Mouse (Mus musculus) CH12.LX (cell line): ENCODE data around the gene Traf2. TPM values are rescaled to one million over a fixed set of nuclear protein-coding genes. Genes with fewer than 3 reads are reported as not detected.

Source experiments
- DNase-seq: peaks from one replicate; pipeline ENCODE4 v3.0.0-alpha.2; 2013; ENCODE audit errors: extremely low read depth
- H3K27ac ChIP-seq: 2 replicates; pipeline ENCODE4 v1.5.1; 2012; ENCODE audit warnings: low read depth, mild to moderate bottlenecking, control low read depth, moderate library complexity; ENCODE audit not compliant: insufficient read depth
- H3K27me3 ChIP-seq: replicated peaks from 2 replicates; pipeline ENCODE3; 2012; ENCODE audit warnings: inconsistent platforms
- H3K36me3 ChIP-seq, 2 experiments: replicated peaks in 1 of 2; 2 replicates each; pipeline versions ENCODE3 to v1.6.1; 2012; ENCODE audit warnings: inconsistent platforms in 1 of 2, low read length in 1 of 2, mild to moderate bottlenecking in 1 of 2, mixed read lengths in 1 of 2, moderate library complexity in 1 of 2; ENCODE audit not compliant: control insufficient read depth in 1 of 2, insufficient read depth in 1 of 2
- H3K4me1 ChIP-seq, 2 experiments: 2 replicates each; pipeline ENCODE4 v1.6.1; 2012; ENCODE audit warnings: inconsistent platforms in 1 of 2, moderate library complexity in 1 of 2; ENCODE audit not compliant: insufficient read depth in 2 of 2, control insufficient read depth in 1 of 2
- H3K4me2 ChIP-seq: 2 replicates; pipeline ENCODE4 v1.6.1; 2012; ENCODE audit warnings: low read depth, mild to moderate bottlenecking, control low read depth; ENCODE audit not compliant: poor library complexity, insufficient read depth, severe bottlenecking
- H3K4me3 ChIP-seq, 3 experiments: fragments of 150-350 bp in 1 of 3; sonication (generic) in 1 of 3; replicated peaks in 1 of 3; 2 replicates each; pipeline versions ENCODE3 to v1.5.1; 2011 to 2012; ENCODE audit warnings: low read depth in 2 of 3, low read length in 2 of 3, mild to moderate bottlenecking in 2 of 3, moderate library complexity in 2 of 3, control low read depth in 1 of 3, improper control_type of control experiment in 1 of 3, inconsistent platforms in 1 of 3, mixed read lengths in 1 of 3; ENCODE audit not compliant: poor library complexity in 1 of 3
- H3K79me2 ChIP-seq: replicated peaks from 2 replicates; pipeline ENCODE4 v1.6.1; 2012; ENCODE audit warnings: mild to moderate bottlenecking, moderate library complexity; ENCODE audit not compliant: control insufficient read depth, poor library complexity, insufficient read depth, severe bottlenecking; ENCODE audit errors: extremely low read depth
- H3K9ac ChIP-seq: 2 replicates; pipeline ENCODE4 v1.6.1; 2012; ENCODE audit warnings: low read depth, mild to moderate bottlenecking, control low read depth, moderate library complexity; ENCODE audit not compliant: insufficient read depth
- H3K9me3 ChIP-seq: replicated peaks from 2 replicates; pipeline ENCODE3; 2012; ENCODE audit warnings: low read length, inconsistent platforms, mixed read lengths
- BHLHE40 ChIP-seq: IDR thresholded peaks from 2 replicates; pipeline ENCODE4 v1.6.1; 2011; ENCODE audit warnings: mild to moderate bottlenecking, low read depth, low read length, improper control_type of control experiment
- CTCF ChIP-seq, 2 experiments: IDR thresholded peaks in 1 of 2; conservative IDR thresholded peaks in 1 of 2; 2 replicates each; pipeline ENCODE4 v1.5.1; 2011 to 2012; ENCODE audit warnings: low read depth in 2 of 2, low read length in 2 of 2, improper control_type of control experiment in 1 of 2, inconsistent platforms in 1 of 2, mild to moderate bottlenecking in 1 of 2, moderate library complexity in 1 of 2
- ELF1 ChIP-seq: IDR thresholded peaks from 2 replicates; pipeline ENCODE4 v1.6.1; 2014; ENCODE audit warnings: low read depth, mild to moderate bottlenecking, inconsistent platforms, low read length, improper control_type of control experiment
- EP300 ChIP-seq: IDR thresholded peaks from 2 replicates; pipeline ENCODE4 v1.6.1; 2011; ENCODE audit warnings: low read length, improper control_type of control experiment
- ETS1 ChIP-seq: conservative IDR thresholded peaks from 2 replicates; pipeline ENCODE4 v1.6.1; 2012; ENCODE audit warnings: low read depth, mild to moderate bottlenecking, inconsistent platforms, low read length, improper control_type of control experiment, moderate library complexity
- KAT2A ChIP-seq: IDR thresholded peaks from 2 replicates; pipeline ENCODE4 v1.6.1; 2012; ENCODE audit warnings: low read length, improper control_type of control experiment, inconsistent platforms; ENCODE audit not compliant: insufficient replicate concordance
- MAFK ChIP-seq: IDR thresholded peaks from 2 replicates; pipeline ENCODE4 v1.6.1; 2011; ENCODE audit warnings: low read length, improper control_type of control experiment; ENCODE audit not compliant: insufficient replicate concordance
- MXI1 ChIP-seq: IDR thresholded peaks from 2 replicates; pipeline ENCODE4 v1.6.1; 2011; ENCODE audit warnings: mild to moderate bottlenecking, low read depth, low read length, improper control_type of control experiment
- MYC ChIP-seq: IDR thresholded peaks from 2 replicates; pipeline ENCODE4 v1.6.1; 2011; ENCODE audit warnings: low read depth, mild to moderate bottlenecking, improper control_type of control experiment, low read length
- NRF1 ChIP-seq: IDR thresholded peaks from 2 replicates; pipeline ENCODE4 v1.6.1; 2014; ENCODE audit warnings: low read depth, mild to moderate bottlenecking, inconsistent platforms, low read length, improper control_type of control experiment, moderate library complexity
- POLR2A ChIP-seq: IDR thresholded peaks from 2 replicates; pipeline ENCODE4 v1.6.1; 2011; ENCODE audit warnings: low read depth, mild to moderate bottlenecking, improper control_type of control experiment, low read length
- RAD21 ChIP-seq: IDR thresholded peaks from 2 replicates; pipeline ENCODE4 v1.6.1; 2011; ENCODE audit warnings: low read depth, mild to moderate bottlenecking, low read length, improper control_type of control experiment, moderate library complexity
- TCF12 ChIP-seq: IDR thresholded peaks from 2 replicates; pipeline ENCODE4 v1.6.1; 2014; ENCODE audit warnings: low read depth, mild to moderate bottlenecking, inconsistent platforms, low read length, improper control_type of control experiment
- UBTF ChIP-seq: IDR thresholded peaks from 2 replicates; pipeline ENCODE4 v1.6.1; 2012; ENCODE audit warnings: low read depth, mild to moderate bottlenecking, inconsistent platforms, low read length, improper control_type of control experiment, moderate library complexity
- USF2 ChIP-seq: conservative IDR thresholded peaks from 2 replicates; pipeline ENCODE4 v1.6.1; 2011; ENCODE audit warnings: low read depth, low read length, improper control_type of control experiment
- ZMIZ1 ChIP-seq: IDR thresholded peaks from 2 replicates; pipeline ENCODE4 v1.6.1; 2012; ENCODE audit warnings: low read depth, mild to moderate bottlenecking, inconsistent platforms, low read length, improper control_type of control experiment
- ZNF384 ChIP-seq: IDR thresholded peaks from 2 replicates; pipeline ENCODE4 v1.6.1; 2012; ENCODE audit warnings: low read depth, low read length, improper control_type of control experiment, inconsistent platforms
- dilution Hi-C: fragments of 300-500 bp; cut with MboI; formaldehyde crosslinking; loops from 2 replicates; pipeline ENCODE4 v1.14.3; 2020; ENCODE audit warnings: low sequenced_read_pairs; ENCODE audit not compliant: extremely low pct_unique_long_range_greater_than_20kb, extremely low pct_ligation_motif_present
- in situ Hi-C: fragments of 300-500 bp; cut with MboI; formaldehyde crosslinking; loops from 3 replicates; pipeline ENCODE4 v1.14.3; 2019; ENCODE audit warnings: low sequenced_read_pairs, low pct_ligation_motif_present, low pct_unique_long_range_greater_than_20kb, mixed read lengths
- polyA plus RNA-seq: library from polyadenylated mRNA; unstranded; fragments of >175 nt; gene quantifications from 2 replicates; pipeline ENCODE4 v1.2.1, GENCODE M21; 2012; ENCODE audit warnings: low read depth; ENCODE audit not compliant: insufficient read length
- total RNA-seq, 2 experiments: library from RNA; depleted of rRNA; stranded (reverse); fragments of 300-350 nt in 1 of 2; fragments of >200 nt in 1 of 2; gene quantifications; 2 replicates each; pipeline ENCODE4 v1.2.3; 2012 to 2014

The Traf2 gene
- total and polyA plus RNA-seq, 3 experiments, result 17.9 to 26.4 (median 25.1) TPM

DNA sequence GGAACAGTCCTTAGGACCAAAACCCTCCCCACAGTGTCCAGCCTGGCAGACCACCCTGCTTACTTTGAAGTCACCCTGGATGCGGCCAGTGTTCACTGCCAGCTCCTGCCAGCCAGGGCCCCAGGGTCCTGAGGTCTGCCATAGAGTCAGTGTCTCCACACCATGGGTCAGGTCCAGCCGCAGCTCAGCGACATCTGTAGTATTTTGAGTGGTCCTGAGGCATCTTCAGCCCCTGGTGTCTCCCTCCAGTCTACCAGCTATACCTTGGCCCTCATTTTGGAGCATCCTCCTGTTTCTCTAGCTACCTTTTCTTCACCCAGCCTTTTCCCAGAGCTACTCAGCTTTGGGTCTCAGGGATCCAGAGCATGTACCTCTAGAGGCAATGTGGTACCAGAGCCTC, 22.6 kb upstream of the Traf2 start:
- TF ChIP-seq ELF1 (no peak), BHLHE40 (no peak), NRF1 (no peak), MAFK (no peak), ZMIZ1 (no peak), MYC (no peak), KAT2A (no peak), POLR2A (no peak), RAD21 (no peak), ETS1 (no peak), UBTF (no peak), USF2 (no peak), CTCF (conservative IDR thresholded peaks at IDR 0.05 in 1 of 2, IDR thresholded peaks at IDR 0.05 in 1 of 2; ENCODE audit: low read depth in 2 of 2, low read length in 2 of 2) (no peak), ZNF384 (no peak), TCF12 (no peak), EP300 (no peak), MXI1 (no peak)
- DNase-seq, result no peak
- in situ Hi-C loops (no loop called here), dilution Hi-C loops (no loop called here)
- Histone ChIP-seq H3K4me3 (no peak overlapping the region), H3K4me1 (peaks cover 0 to 13% of the 10 kb centered on the region in 2 experiments; a peak in 3 of 4 replicates), H3K27me3 (no peaks in the 10 kb centered on the region), H3K4me2 (no peak overlapping the region), H3K36me3 (peaks cover 45 to 91% of the 10 kb centered on the region in 2 experiments), H3K9me3 (no peaks in the 10 kb centered on the region), H3K79me2 (no peaks in the 10 kb centered on the region), H3K9ac (no peak overlapping the region), H3K27ac (no peak overlapping the region)

- Histone ChIP-seq H3K4me2 (no peak overlapping the region), H3K9me3 (no peaks in the 10 kb centered on the region), H3K36me3 (peaks cover 53 to 98% of the 10 kb centered on the region in 2 experiments), H3K27me3 (no peaks in the 10 kb centered on the region), H3K79me2 (no peaks in the 10 kb centered on the region), H3K9ac (no peak overlapping the region), H3K4me1 (peaks cover 0 to 10% of the 10 kb centered on the region in 2 experiments; a peak in 3 of 4 replicates), H3K4me3 (no peak overlapping the region), H3K27ac (no peak overlapping the region)
- in situ Hi-C loops, result no loop called here
- DNase-seq, result no peak
- dilution Hi-C loops, result no loop called here
- no peak for TF ChIP-seq ELF1
Measured at GRCm38 (mm10) chr2:25568473-25569019, 21.8 kb upstream of the Traf2 start.
